Mouse (Mus musculus) neural tube, embryonic 14.5 days (tissue): Measurements from ENCODE around the gene Hjurp. TPM values are rescaled to one million over a fixed set of nuclear protein-coding genes. Genes with fewer than 3 reads are reported as not detected.

Experiments
- ATAC-seq: fragments of 200-750 bp; cut with Nextera tagmentation; 2 replicates; pipeline ENCODE4 v1.8.0; 2017; ENCODE audit warnings: low read depth, mild to moderate bottlenecking, moderate TSS enrichment, moderate library complexity
- H3K27ac ChIP-seq: fragments of 300-500 bp; sonication (generic); 2 replicates; pipeline ENCODE4 v1.5.1; 2014; ENCODE audit warnings: low read depth, mild to moderate bottlenecking, control low read depth, low read length, moderate library complexity, mixed read lengths
- H3K27me3 ChIP-seq: fragments of 300-500 bp; sonication (generic); 2 replicates; pipeline ENCODE4 v1.6.1; 2014; ENCODE audit warnings: low read length; ENCODE audit not compliant: control insufficient read depth, insufficient read depth
- H3K36me3 ChIP-seq: fragments of 300-500 bp; sonication (generic); 2 replicates; pipeline ENCODE4 v1.6.1; 2014; ENCODE audit warnings: low read length, mixed read lengths; ENCODE audit not compliant: control insufficient read depth, insufficient read depth
- H3K4me1 ChIP-seq: fragments of 300-500 bp; sonication (generic); 2 replicates; pipeline ENCODE4 v1.6.1; 2014; ENCODE audit warnings: low read length; ENCODE audit not compliant: control insufficient read depth, insufficient read depth
- H3K4me2 ChIP-seq: fragments of 300-500 bp; sonication (generic); 2 replicates; pipeline ENCODE4 v1.6.1; 2014; ENCODE audit warnings: mild to moderate bottlenecking, low read depth, low read length, control low read depth
- H3K4me3 ChIP-seq: fragments of 300-500 bp; sonication (generic); 2 replicates; pipeline ENCODE4 v1.5.1; 2014; ENCODE audit warnings: low read depth, low read length, control low read depth, mixed read lengths
- H3K9ac ChIP-seq: fragments of 300-500 bp; sonication (generic); replicated peaks from 2 replicates; pipeline ENCODE4 v1.6.1; 2014; ENCODE audit warnings: low read depth, mild to moderate bottlenecking, control low read depth, low read length, mixed read lengths
- H3K9me3 ChIP-seq: fragments of 300-500 bp; sonication (generic); 2 replicates; pipeline ENCODE4 v1.6.1; 2016; ENCODE audit warnings: low read length; ENCODE audit not compliant: control insufficient read depth
- WGBS: fragments of 180-500 bp; shearing (Covaris S2); extraction: QIAGEN DNeasy Blood & Tissue Kit; methylation state at CpG from one replicate; pipeline ENCODE4 v1.1.7; 2014; 5-methylcytosine and 5-hydroxymethylcytosine counted together
- polyA plus RNA-seq: library from polyadenylated mRNA; unstranded; fragments of >200 nt; fragmentation: Nextera tagmentation; extraction: Ambion mirVana; gene quantifications from 2 replicates; pipeline ENCODE4 v1.2.1, GENCODE M21; 2014

Gene Hjurp
- polyA plus RNA-seq, 1 experiment from 2014 or later = 55.8 TPM

- no peak overlapping the region for H3K9ac ChIP-seq
- no peaks in the 10 kb centered on the region for H3K4me1 ChIP-seq
- no peak overlapping the region for H3K4me3 ChIP-seq
- no peak overlapping the region for H3K4me2 ChIP-seq
- H3K36me3 ChIP-seq = no peaks in the 10 kb centered on the region
- no peak overlapping the region for H3K27ac ChIP-seq
- WGBS = 16% methylated on average over 1 of the region's 1 CpGs
- H3K9me3 ChIP-seq = peaks cover 37% of the 10 kb centered on the region
- no peaks in the 10 kb centered on the region for H3K27me3 ChIP-seq
- ATAC-seq = no peak
Observed at GRCm38 (mm10) chr1:88219054-88219453, 58.4 kb downstream of the Hjurp start.

GRCm38 (mm10) chr1:88218591-88218990, 58.8 kb downstream of the Hjurp start:
- Histone ChIP-seq H3K9ac (no peak overlapping the region), H3K27ac (no peak overlapping the region), H3K4me2 (no peak overlapping the region), H3K36me3 (no peaks in the 10 kb centered on the region), H3K27me3 (no peaks in the 10 kb centered on the region), H3K4me3 (no peak overlapping the region), H3K9me3 (peaks cover 41% of the 10 kb centered on the region), H3K4me1 (no peaks in the 10 kb centered on the region)
- WGBS = 52% methylated on average over 4 of the region's 4 CpGs
- ATAC-seq = no peak

- Histone ChIP-seq H3K36me3 (no peaks in the 10 kb centered on the region), H3K4me3 (no peak overlapping the region), H3K9ac (no peak overlapping the region), H3K27me3 (no peaks in the 10 kb centered on the region), H3K4me1 (no peaks in the 10 kb centered on the region), H3K27ac (no peak overlapping the region), H3K9me3 (peaks cover 47% of the 10 kb centered on the region), H3K4me2 (no peak overlapping the region)
- 75% methylated on average over 9 of the region's 9 CpGs for WGBS
- ATAC-seq = no peak
Observed at GRCm38 (mm10) chr1:88218051-88218450, 59.4 kb downstream of the Hjurp start.

GRCm38 (mm10) chr1:88217576-88217975, 59.9 kb downstream of the Hjurp start:
- Histone ChIP-seq H3K27me3 (no peaks in the 10 kb centered on the region), H3K36me3 (no peaks in the 10 kb centered on the region), H3K4me1 (no peaks in the 10 kb centered on the region), H3K9me3 (peaks cover 52% of the 10 kb centered on the region), H3K27ac (no peak overlapping the region), H3K4me3 (no peak overlapping the region), H3K9ac (no peak overlapping the region), H3K4me2 (no peak overlapping the region)
- no peak for ATAC-seq
- 45% methylated on average over 3 of the region's 3 CpGs for WGBS

GRCm38 (mm10) chr1:88217144-88217543, 60.3 kb downstream of the Hjurp start:
- Histone ChIP-seq H3K9me3 (peaks cover 54% of the 10 kb centered on the region), H3K9ac (no peak overlapping the region), H3K4me3 (no peak overlapping the region), H3K36me3 (no peaks in the 10 kb centered on the region), H3K4me2 (no peak overlapping the region), H3K27ac (no peak overlapping the region), H3K4me1 (no peaks in the 10 kb centered on the region), H3K27me3 (no peaks in the 10 kb centered on the region)
- ATAC-seq = no peak
- WGBS = 68% methylated on average over 2 of the region's 2 CpGs

- no peak overlapping the region for H3K27ac ChIP-seq
- no peak overlapping the region for H3K4me2 ChIP-seq
- WGBS = 62% methylated on average over 2 of the region's 2 CpGs
- no peaks in the 10 kb centered on the region for H3K4me1 ChIP-seq
- no peak overlapping the region for H3K4me3 ChIP-seq
- no peak overlapping the region for H3K9ac ChIP-seq
- no peaks in the 10 kb centered on the region for H3K27me3 ChIP-seq
- no peaks in the 10 kb centered on the region for H3K36me3 ChIP-seq
- no peak for ATAC-seq
- H3K9me3 ChIP-seq = peaks cover 57% of the 10 kb centered on the region
Observed at GRCm38 (mm10) chr1:88216551-88216950, 60.9 kb downstream of the Hjurp start.

GRCm38 (mm10) chr1:88215466-88216380, 61.7 kb downstream of the Hjurp start:
- no peak for ATAC-seq
- no peaks in the 10 kb centered on the region for H3K4me1 ChIP-seq
- WGBS = 72% methylated on average over 10 of the region's 10 CpGs
- H3K27me3 ChIP-seq = no peaks in the 10 kb centered on the region
- no peaks in the 10 kb centered on the region for H3K36me3 ChIP-seq
- no peak overlapping the region for H3K9ac ChIP-seq
- no peak overlapping the region for H3K4me3 ChIP-seq
- H3K4me2 ChIP-seq = no peak overlapping the region
- H3K27ac ChIP-seq = no peak overlapping the region
- peaks cover 61% of the 10 kb centered on the region for H3K9me3 ChIP-seq

GRCm38 (mm10) chr1:88214462-88214952, 62.9 kb downstream of the Hjurp start:
- no peak overlapping the region for H3K4me3 ChIP-seq
- ATAC-seq = no peak
- no peaks in the 10 kb centered on the region for H3K36me3 ChIP-seq
- H3K9ac ChIP-seq = no peak overlapping the region
- H3K27ac ChIP-seq = no peak overlapping the region
- H3K9me3 ChIP-seq = peaks cover 61% of the 10 kb centered on the region
- WGBS = 78% methylated on average over 2 of the region's 2 CpGs
- H3K4me2 ChIP-seq = no peak overlapping the region
- no peaks in the 10 kb centered on the region for H3K4me1 ChIP-seq
- H3K27me3 ChIP-seq = no peaks in the 10 kb centered on the region

GRCm38 (mm10) chr1:88213766-88214461, 63.5 kb downstream of the Hjurp start:
- no peak overlapping the region for H3K27ac ChIP-seq
- no peak for ATAC-seq
- WGBS = 84% methylated on average over 2 of the region's 2 CpGs

More at GRCm38 (mm10) chr1:88213766-88214461, 63.5 kb downstream of the Hjurp start:
- Histone ChIP-seq H3K4me1 (no peaks in the 10 kb centered on the region), H3K9me3 (peaks cover 61% of the 10 kb centered on the region), H3K36me3 (no peaks in the 10 kb centered on the region), H3K4me2 (no peak overlapping the region), H3K9ac (no peak overlapping the region), H3K27me3 (no peaks in the 10 kb centered on the region), H3K4me3 (no peak overlapping the region)
